Mouse (Mus musculus) lung, adult 2 months (tissue): ENCODE measurements around the gene Cap1.

Experiments used
- CTCF ChIP-seq: fragments of 200-500 bp; IDR thresholded peaks from 2 replicates; pipeline ENCODE4 v1.5.1; 2011; ENCODE audit warnings: mild to moderate bottlenecking, low read length, control low read depth; ENCODE audit not compliant: insufficient read depth
- POLR2A ChIP-seq: fragments of 200-500 bp; IDR thresholded peaks from 2 replicates; pipeline ENCODE4 v1.6.1; 2011; ENCODE audit warnings: low read depth, mild to moderate bottlenecking, control low read depth, low read length, borderline replicate concordance; ENCODE audit errors: extremely low read depth

GRCm38 (mm10) chr4:122883294-122883693 lies 2.6 kb downstream of the Cap1 start:
- no peak for TF ChIP-seq POLR2A
- no peak for TF ChIP-seq CTCF
